Mouse (Mus musculus) urinary bladder, postnatal 25 days (tissue): ENCODE data around the gene Nfix.

Experiments used
- DNase-seq: peaks from one replicate; pipeline ENCODE4 v3.0.0; 2022; ENCODE audit warnings: low spot score

Nfix gene

GRCm38 (mm10) chr8:84799999-84800831 is at the start of gene Nfix:
TSS of gene Nfix (minus strand) at chr8:84800344.
- DNase-seq = peak; percentile 67

DNA sequence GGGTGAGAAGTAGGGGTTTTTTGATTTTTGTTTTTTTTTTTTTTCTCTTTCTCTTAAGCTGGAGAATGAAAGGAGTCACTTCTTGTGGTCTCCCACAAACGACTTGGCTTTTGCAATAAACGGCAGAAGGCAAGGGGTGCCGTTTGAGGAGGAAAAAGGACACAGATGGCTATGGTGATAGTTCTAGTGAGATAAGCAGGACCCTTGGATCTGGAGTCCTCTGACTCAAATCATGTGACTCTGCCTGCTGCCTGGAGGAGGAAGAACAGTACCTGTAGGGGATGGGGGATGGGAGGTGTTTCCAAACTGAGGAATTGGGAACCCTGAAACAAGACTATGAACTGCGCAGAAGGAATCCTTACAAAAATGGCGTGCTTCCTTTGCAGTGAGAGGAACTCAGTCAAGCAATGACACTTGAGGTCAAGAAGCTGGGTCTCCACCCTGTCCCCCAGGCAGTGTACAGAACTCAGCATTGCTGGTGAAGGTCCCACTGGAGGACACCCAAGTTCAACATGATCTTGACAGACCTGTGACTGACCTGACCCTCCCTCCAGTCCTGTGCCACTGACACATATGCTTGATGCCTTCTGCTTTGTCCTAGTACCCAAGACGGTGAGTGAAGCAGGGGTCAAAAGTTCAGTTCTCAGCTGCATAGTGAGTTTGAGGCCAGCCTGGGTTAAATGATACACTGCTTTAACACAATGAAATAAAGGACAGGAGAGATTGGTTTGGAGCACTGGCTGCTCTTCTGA is 47.7 kb upstream of the Nfix start:
- no peak for DNase-seq

DNA sequence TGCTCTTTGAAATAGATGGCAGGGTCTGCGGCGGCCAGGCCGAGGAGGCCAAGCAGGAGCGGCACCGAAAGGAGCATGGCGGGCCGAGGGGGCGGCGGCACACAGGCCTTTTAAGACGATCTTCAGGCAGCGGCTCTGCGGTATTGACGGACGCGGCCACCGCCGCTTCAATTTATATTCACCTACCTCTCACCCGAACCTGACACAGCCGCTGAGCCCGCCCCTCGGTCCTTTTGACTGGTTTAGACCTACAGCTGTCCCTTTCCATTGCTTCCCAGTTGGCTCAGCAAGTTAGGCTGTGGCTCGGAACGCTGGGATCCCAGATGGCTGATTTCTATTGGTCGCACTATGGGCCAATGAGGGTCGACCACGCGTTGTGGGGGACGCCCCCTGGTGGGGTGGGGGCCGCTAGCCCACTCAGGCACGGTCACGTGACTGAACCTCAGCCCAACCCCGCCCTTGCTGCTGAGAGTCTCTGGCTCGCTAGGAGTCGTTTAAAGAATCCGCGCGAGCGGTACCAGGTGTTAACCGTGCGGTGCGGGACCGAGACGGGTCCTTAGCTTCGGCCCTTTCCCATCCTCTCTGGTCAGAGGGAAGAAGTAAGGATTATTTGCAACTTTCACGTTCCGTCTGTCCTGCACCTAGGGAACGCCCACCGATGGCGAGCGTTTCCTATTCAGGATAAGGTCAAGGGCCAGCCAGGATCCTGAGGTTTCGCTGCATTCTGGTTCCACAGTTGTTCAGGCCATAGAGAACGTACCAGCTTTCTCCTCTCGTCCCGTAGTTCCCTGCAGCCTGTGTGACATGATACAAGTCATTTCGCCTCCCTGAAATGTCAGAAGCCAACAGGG is 46.8 kb upstream of the Nfix start, which contains the start of gene Calr:
TSS of gene Calr (minus strand) at position 213 of the 851 bp plus-strand sequence.
- peak; percentile 97 for DNase-seq

GRCm38 (mm10) chr8:84846094-84846721 is 46.1 kb upstream of the Nfix start:
- DNase-seq = no peak

DNA sequence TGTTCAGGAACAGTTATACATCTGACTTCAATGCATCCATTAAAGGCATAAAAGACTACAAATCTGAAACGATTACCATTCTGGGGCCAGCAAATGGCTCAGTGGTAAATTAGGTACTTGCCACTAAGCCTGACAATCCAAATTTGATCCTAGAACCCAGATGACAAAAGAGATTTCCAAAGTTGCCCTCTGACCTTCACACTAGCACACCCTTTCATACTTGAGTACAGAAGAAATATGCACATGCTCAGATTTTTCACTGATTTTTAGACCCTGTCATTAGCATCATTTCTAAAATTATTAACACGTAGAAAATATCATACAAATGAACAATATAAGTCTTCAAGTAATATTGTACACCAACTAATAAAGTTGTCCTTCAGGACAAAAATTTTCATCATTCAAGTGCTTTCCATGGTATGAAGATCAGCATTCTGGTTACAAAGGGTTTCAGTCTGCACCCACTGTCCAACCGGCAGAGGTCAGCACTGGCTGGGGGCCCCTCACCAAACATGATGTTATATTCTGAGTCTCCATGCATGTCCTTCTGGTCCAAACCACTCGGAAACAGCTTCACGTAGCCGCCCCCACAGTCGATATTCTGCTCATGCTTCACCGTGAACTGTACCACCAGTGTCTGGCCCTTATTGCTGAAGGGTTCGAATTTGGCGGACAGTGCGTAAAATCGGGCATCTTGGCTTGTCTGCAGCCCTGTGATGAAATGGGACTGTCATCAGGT is 45.4 kb upstream of the Nfix start:
- DNase-seq = no peak

DNA sequence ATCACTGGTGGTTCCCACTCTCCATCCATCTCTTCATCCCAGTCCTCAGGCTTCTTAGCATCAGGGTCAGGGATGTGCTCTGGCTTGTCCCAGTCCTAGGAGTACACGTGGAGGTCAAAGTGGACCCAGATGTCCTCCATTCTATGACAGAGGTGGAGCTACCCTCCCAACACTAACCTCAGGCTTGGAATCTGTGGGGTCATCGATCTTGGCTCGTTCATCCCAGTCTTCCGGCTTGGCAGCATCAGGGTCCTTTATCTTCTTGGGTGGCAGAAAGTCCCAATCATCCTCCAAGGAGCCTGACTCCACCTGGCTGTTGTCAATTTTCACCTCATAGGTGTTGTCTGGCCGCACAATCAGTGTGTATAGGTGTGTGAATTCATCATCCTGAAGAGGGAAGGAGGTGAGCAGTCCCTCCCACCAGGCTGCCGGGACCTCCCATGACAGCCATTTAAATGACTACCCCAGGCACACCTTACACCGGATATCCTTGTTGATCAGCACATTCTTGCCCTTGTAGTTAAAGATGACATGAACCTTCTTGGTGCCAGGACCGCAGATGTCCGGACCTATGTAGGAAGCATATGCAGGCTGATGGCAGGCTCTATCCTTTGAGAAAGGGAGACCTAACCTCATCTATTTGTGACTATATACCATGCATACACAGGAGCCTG is 44.4 kb upstream of the Nfix start:
- DNase-seq = no peak

DNA sequence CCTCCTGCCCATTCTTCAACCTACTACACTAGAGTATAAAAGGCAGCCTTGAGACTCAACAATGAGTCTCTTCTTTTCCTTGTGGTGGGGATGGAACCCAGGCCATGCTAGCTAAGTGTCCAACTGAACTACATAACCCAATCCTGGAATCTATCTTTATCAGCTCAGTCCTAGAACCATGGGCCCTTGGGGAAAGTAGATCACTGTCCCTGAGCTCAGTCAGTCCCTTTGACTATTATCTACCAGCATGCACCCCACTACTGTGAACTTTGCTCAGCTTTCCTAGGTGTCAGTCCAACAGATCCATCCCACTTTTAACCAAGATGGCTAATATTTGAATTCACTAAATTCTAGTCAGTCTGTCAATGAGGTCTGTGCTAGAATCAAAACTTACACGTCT is 41.4 kb upstream of the Nfix start:
- no peak for DNase-seq

- DNase-seq = peak; percentile 86
Observed at GRCm38 (mm10) chr8:84840248-84840999, 40.3 kb upstream of the Nfix start, which contains the start of gene Rad23a. TSS of gene Rad23a (minus strand) at chr8:84840665.

- DNase-seq = no peak
Observed at GRCm38 (mm10) chr8:84839875-84840247, 39.7 kb upstream of the Nfix start.

GRCm38 (mm10) chr8:84839411-84839810 is 39.3 kb upstream of the Nfix start:
- DNase-seq = no peak

GRCm38 (mm10) chr8:84838513-84838912 is 38.4 kb upstream of the Nfix start:
- DNase-seq = no peak

DNA sequence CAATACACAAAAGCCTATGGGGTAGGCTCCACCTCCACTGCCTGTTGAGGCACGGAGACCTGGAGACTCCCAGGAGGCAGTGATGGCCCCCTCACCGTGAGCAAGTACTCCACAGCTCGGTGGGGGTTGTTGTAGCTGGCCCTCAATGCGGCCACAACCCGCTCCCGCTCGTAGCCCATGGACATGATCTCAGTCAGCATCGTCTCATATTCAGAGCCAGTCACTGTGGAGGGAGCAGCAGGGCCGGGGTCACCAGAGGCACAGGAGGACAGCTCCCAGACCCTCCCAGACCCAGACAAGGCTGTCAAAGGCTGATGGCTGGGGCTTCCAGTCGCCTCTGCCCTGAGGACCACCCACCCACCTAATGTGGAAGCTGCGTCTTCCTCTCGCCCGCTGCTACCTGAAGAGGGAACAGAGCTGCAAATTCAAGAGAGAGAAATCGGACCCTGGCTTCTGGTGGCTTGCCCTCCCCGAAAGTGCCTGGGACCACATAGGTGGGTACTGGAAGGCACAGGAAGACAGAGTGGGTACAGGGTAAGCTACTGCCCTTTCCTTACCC is 37.8 kb upstream of the Nfix start:
- DNase-seq = no peak

- DNase-seq = no peak
Observed at GRCm38 (mm10) chr8:84837149-84837911, 37.2 kb upstream of the Nfix start.

DNA sequence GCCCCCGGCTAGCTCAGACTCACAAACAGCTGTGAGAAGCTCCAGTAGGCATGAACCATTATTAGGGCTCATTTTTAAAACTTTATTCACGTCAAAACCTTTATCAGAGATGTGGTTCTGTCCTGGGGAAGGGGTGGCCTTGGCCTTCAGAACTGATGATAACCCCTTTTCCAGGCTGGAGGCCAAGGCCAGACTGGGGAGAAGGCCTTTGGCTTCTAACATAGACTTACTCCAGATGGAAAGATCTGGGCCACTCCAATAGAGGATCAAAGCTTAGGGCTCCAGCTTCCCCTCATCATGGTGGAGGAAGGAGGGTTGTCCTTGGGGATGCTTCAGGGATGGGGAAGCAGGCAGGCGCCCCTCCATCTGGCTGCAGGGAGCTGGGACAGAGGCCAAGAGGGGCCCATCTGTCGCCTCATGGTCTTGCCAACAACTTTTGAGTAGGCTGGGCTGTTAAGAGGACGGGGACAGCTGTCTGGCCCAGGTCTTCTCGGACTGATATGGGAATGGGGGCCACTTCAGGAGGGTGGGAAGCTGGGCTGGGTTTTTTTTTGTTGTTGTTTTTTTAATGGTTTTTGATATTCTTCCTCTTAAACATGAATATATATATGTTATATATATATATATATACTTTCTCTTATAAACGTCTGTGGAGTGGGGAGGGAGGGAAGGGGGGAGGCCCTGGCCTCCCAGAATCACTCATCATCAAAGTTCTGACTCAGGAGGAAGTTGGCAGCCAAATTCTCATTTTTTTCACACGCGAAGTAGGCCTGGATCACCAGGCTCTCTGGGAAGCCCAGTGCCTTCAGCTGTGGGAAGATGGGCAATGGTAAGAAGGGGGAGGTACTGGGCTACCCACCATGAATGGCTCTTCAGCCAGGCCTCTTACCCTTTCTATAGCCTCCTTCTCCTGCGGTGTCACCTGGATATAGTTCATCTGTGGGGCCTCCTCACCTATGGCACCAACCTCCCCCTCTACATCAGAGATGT is 35.0 kb upstream of the Nfix start:
- no peak for DNase-seq

GRCm38 (mm10) chr8:84834002-84834865 is 34.1 kb upstream of the Nfix start:
- DNase-seq = no peak
